Mouse (Mus musculus) forebrain, embryonic 14.5 days (tissue): ENCODE data around the gene Gnb1l. TPM values are rescaled to one million over a fixed set of nuclear protein-coding genes. Genes with fewer than 3 reads are reported as not detected.

Experiments used
- ATAC-seq: fragments of 200-750 bp; cut with Nextera tagmentation; 2 replicates; pipeline ENCODE4 v1.8.0; 2017; ENCODE audit warnings: mild to moderate bottlenecking, moderate library complexity
- DNase-seq: peaks from one replicate; pipeline ENCODE4 v3.0.0-alpha.2; 2015; ENCODE audit warnings: low spot score
- H3K27ac ChIP-seq: fragments of 300-500 bp; sonication (generic); 2 replicates; pipeline ENCODE4 v1.5.1; 2014; ENCODE audit warnings: low read depth, mild to moderate bottlenecking, control low read depth, low read length, moderate library complexity
- H3K27me3 ChIP-seq: fragments of 300-500 bp; sonication (generic); replicated peaks from 2 replicates; pipeline ENCODE4 v1.6.1; 2014; ENCODE audit warnings: low read length, control low read depth, mixed read lengths; ENCODE audit not compliant: control insufficient read depth, insufficient read depth
- H3K36me3 ChIP-seq: fragments of 300-500 bp; sonication (generic); 2 replicates; pipeline ENCODE4 v1.6.1; 2014; ENCODE audit warnings: low read length, control low read depth; ENCODE audit not compliant: control insufficient read depth, insufficient read depth
- H3K4me1 ChIP-seq: fragments of 300-500 bp; sonication (generic); 2 replicates; pipeline ENCODE4 v1.6.1; 2014; ENCODE audit warnings: antibody characterized with exemption, low read length, control low read depth; ENCODE audit not compliant: control insufficient read depth, insufficient read depth
- H3K4me2 ChIP-seq: fragments of 300-500 bp; sonication (generic); 2 replicates; pipeline ENCODE4 v1.6.1; 2014; ENCODE audit warnings: mild to moderate bottlenecking, control low read depth, low read length
- H3K4me3 ChIP-seq: fragments of 300-500 bp; sonication (generic); 2 replicates; pipeline ENCODE4 v1.5.1; 2014; ENCODE audit warnings: low read depth, low read length, control low read depth
- H3K9ac ChIP-seq: fragments of 300-500 bp; sonication (generic); 2 replicates; pipeline ENCODE4 v1.6.1; 2014; ENCODE audit warnings: mild to moderate bottlenecking, low read length, control low read depth, moderate library complexity
- H3K9me3 ChIP-seq: fragments of 300-500 bp; sonication (generic); replicated peaks from 2 replicates; pipeline ENCODE4 v1.6.1; 2016; ENCODE audit warnings: low read length, control low read depth, mixed read lengths; ENCODE audit not compliant: control insufficient read depth
- WGBS: fragments of 180-500 bp; shearing (Covaris S2); extraction: QIAGEN DNeasy Blood & Tissue Kit; methylation state at CpG from one replicate; pipeline ENCODE4 v1.1.7; 2014; 5-methylcytosine and 5-hydroxymethylcytosine counted together
- polyA plus RNA-seq: library from polyadenylated mRNA; unstranded; fragments of >200 nt; fragmentation: Nextera tagmentation; extraction: Ambion mirVana; gene quantifications from 2 replicates; pipeline ENCODE4 v1.2.1, GENCODE M21; 2014

The Gnb1l gene
- polyA plus RNA-seq, 1 experiment from 2014 or later, result 16.2 TPM

- H3K27me3 ChIP-seq, result no peaks in the 10 kb centered on the region
- DNase-seq (peak; percentile 63), ATAC-seq (no peak)
- 41% methylated on average over 5 of the region's 5 CpGs for WGBS
- H3K36me3 ChIP-seq, result no peaks in the 10 kb centered on the region
- no peak overlapping the region for H3K4me3 ChIP-seq
- no peak overlapping the region for H3K27ac ChIP-seq
- H3K9ac ChIP-seq, result no peak overlapping the region
- no peak overlapping the region for H3K4me2 ChIP-seq
- no peaks in the 10 kb centered on the region for H3K9me3 ChIP-seq
- H3K4me1 ChIP-seq, result peaks cover 3% of the 10 kb centered on the region
Measured at GRCm38 (mm10) chr16:18547891-18548290, 49.4 kb downstream of the Gnb1l start.

- no peak for ATAC-seq
- Histone ChIP-seq H3K4me2 (no peak overlapping the region), H3K4me3 (no peak overlapping the region), H3K27ac (no peak overlapping the region), H3K4me1 (no peaks in the 10 kb centered on the region; the same call in 1 of the 2 replicates), H3K27me3 (no peaks in the 10 kb centered on the region), H3K9ac (no peak overlapping the region), H3K36me3 (no peaks in the 10 kb centered on the region), H3K9me3 (no peaks in the 10 kb centered on the region)
- no peak for DNase-seq
- 52% methylated on average over 9 of the region's 9 CpGs for WGBS
Measured at GRCm38 (mm10) chr16:18551604-18552003, 53.1 kb downstream of the Gnb1l start.

GRCm38 (mm10) chr16:18552106-18552710 is 53.7 kb downstream of the Gnb1l start:
- DNase-seq, result no peak

GRCm38 (mm10) chr16:18554721-18555120 is 56.2 kb downstream of the Gnb1l start:
- Histone ChIP-seq H3K36me3 (no peaks in the 10 kb centered on the region), H3K27ac (no peak overlapping the region), H3K4me3 (no peak overlapping the region), H3K4me2 (no peak overlapping the region), H3K27me3 (no peaks in the 10 kb centered on the region), H3K9ac (no peak overlapping the region), H3K4me1 (no peaks in the 10 kb centered on the region), H3K9me3 (no peaks in the 10 kb centered on the region)
- WGBS, result 87% methylated on average over 2 of the region's 2 CpGs
- no peak for DNase-seq
- no peak for ATAC-seq

More at GRCm38 (mm10) chr16:18552106-18552710, 53.7 kb downstream of the Gnb1l start:
- no peaks in the 10 kb centered on the region for H3K9me3 ChIP-seq
- no peaks in the 10 kb centered on the region for H3K27me3 ChIP-seq
- no peak overlapping the region for H3K27ac ChIP-seq
- H3K4me1 ChIP-seq, result no peaks in the 10 kb centered on the region; the same call in 1 of the 2 replicates
- H3K36me3 ChIP-seq, result no peaks in the 10 kb centered on the region
- H3K4me3 ChIP-seq, result no peak overlapping the region
- 73% methylated on average over 11 of the region's 11 CpGs for WGBS
- ATAC-seq, result no peak
- H3K9ac ChIP-seq, result no peak overlapping the region
- no peak overlapping the region for H3K4me2 ChIP-seq

- DNase-seq (no peak), ATAC-seq (no peak)
- Histone ChIP-seq H3K4me2 (no peak overlapping the region), H3K4me3 (no peak overlapping the region), H3K9ac (no peak overlapping the region), H3K4me1 (no peaks in the 10 kb centered on the region), H3K27ac (no peak overlapping the region), H3K9me3 (no peaks in the 10 kb centered on the region), H3K36me3 (no peaks in the 10 kb centered on the region), H3K27me3 (no peaks in the 10 kb centered on the region)
- WGBS, result 85% methylated on average over 17 of the region's 17 CpGs
Measured at GRCm38 (mm10) chr16:18555235-18555935, 56.9 kb downstream of the Gnb1l start.

- H3K27me3 ChIP-seq, result no peaks in the 10 kb centered on the region
- DNase-seq (no peak), ATAC-seq (no peak)
- H3K9me3 ChIP-seq, result no peaks in the 10 kb centered on the region
- H3K4me2 ChIP-seq, result no peak overlapping the region
- no peak overlapping the region for H3K9ac ChIP-seq
- no peaks in the 10 kb centered on the region for H3K36me3 ChIP-seq
- H3K4me1 ChIP-seq, result no peaks in the 10 kb centered on the region
- H3K4me3 ChIP-seq, result no peak overlapping the region
- 81% methylated on average over 3 of the region's 3 CpGs for WGBS
- no peak overlapping the region for H3K27ac ChIP-seq
Measured at GRCm38 (mm10) chr16:18556461-18556860, 57.9 kb downstream of the Gnb1l start.

- Histone ChIP-seq H3K9me3 (no peaks in the 10 kb centered on the region), H3K9ac (no peak overlapping the region), H3K4me3 (no peak overlapping the region), H3K36me3 (no peaks in the 10 kb centered on the region), H3K4me1 (no peaks in the 10 kb centered on the region), H3K27ac (no peak overlapping the region), H3K27me3 (no peaks in the 10 kb centered on the region), H3K4me2 (no peak overlapping the region)
- DNase-seq, result no peak
- ATAC-seq, result no peak
- 76% methylated on average over 2 of the region's 2 CpGs for WGBS
Measured at GRCm38 (mm10) chr16:18564472-18564871, 66.0 kb downstream of the Gnb1l start.

- no peaks in the 10 kb centered on the region for H3K36me3 ChIP-seq
- no peak overlapping the region for H3K27ac ChIP-seq
- DNase-seq (no peak), ATAC-seq (no peak)
- H3K27me3 ChIP-seq, result no peaks in the 10 kb centered on the region
- no peaks in the 10 kb centered on the region for H3K9me3 ChIP-seq
- H3K9ac ChIP-seq, result no peak overlapping the region
- H3K4me1 ChIP-seq, result no peaks in the 10 kb centered on the region
- no peak overlapping the region for H3K4me2 ChIP-seq
- no peak overlapping the region for H3K4me3 ChIP-seq
- 66% methylated on average over 7 of the region's 7 CpGs for WGBS
Measured at GRCm38 (mm10) chr16:18568599-18568998, 70.1 kb downstream of the Gnb1l start.

- no peaks in the 10 kb centered on the region for H3K4me1 ChIP-seq
- H3K4me3 ChIP-seq, result no peak overlapping the region
- DNase-seq (no peak), ATAC-seq (no peak)
- H3K4me2 ChIP-seq, result no peak overlapping the region
- H3K9me3 ChIP-seq, result no peaks in the 10 kb centered on the region
- H3K27ac ChIP-seq, result no peak overlapping the region
- WGBS, result 73% methylated on average over 8 of the region's 8 CpGs
- peaks cover 11% of the 10 kb centered on the region for H3K27me3 ChIP-seq
- no peaks in the 10 kb centered on the region for H3K36me3 ChIP-seq
- H3K9ac ChIP-seq, result no peak overlapping the region
Measured at GRCm38 (mm10) chr16:18574196-18574595, 75.7 kb downstream of the Gnb1l start.
